Mouse (Mus musculus) neutrophil, adult 59 days (primary cell): Measurements from ENCODE around the gene Mei4. TPM values are rescaled to one million over a fixed set of nuclear protein-coding genes. Genes with fewer than 3 reads are reported as not detected.

Experiments
- total RNA-seq, 2 experiments: library from RNA; stranded (reverse); gene quantifications; 1 replicate in 1 of 2; 2 replicates in 1 of 2; pipeline ENCODE4 v1.2.4; 2023

Mei4 gene
- under 1 TPM in 1 of 2 experiments, not detected in 1; 0.13 TPM for total RNA-seq

DNA sequence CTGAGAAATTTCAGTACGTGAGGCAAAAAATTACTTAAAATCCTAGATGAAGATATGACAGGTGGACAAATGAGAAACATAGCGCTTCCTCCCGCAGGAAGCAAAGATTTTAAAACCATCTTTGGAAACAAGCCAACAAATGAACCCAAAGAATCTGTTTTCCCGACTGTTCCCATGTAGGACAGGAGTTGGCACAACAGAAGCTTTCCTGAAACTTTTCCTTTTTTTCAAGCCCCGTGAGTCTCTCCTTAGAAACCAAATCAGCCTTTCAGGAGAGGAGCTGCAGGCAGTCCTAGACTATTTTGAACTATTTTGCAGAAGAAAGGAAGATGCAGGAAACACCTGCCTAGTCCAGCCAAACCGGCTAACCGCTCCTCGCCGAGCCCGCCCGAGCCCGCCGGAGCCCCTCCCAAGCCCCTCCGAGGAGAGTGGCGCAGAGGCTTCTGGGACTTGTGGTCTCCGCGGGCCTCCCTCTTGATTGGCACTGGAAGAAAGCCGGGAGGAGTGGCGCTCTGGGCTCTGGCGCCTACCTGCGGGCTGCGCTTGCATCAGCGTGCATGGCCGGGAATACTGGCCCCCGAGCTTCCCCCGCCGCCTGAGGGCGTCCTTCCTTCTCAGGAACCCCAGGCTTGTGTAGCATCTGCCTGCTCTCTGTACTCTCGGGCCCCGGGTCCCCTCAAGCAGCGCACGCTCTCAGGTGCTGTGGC lies at the start of gene Mei4:
TSS of gene Mei4 (plus strand) at position 490 of the 707 bp plus-strand sequence.

Other genes with a start within 250 kb of the Mei4 start
- under 1 TPM; 0.15 to 0.53 TPM for gene Htr1b, start 229.8 kb upstream of the Mei4 start, total RNA-seq